Mouse (Mus musculus): Measurements from ENCODE around the gene Artn. TPM values are rescaled to one million over a fixed set of nuclear protein-coding genes. Genes with fewer than 3 reads are reported as not detected.
A peak's percentile ranks its signal among the peaks of the same experiment; 100 is the strongest.

Gene Artn
- polyA plus RNA-seq, 1 experiment from 2014 or later: 0.43 TPM

DNA sequence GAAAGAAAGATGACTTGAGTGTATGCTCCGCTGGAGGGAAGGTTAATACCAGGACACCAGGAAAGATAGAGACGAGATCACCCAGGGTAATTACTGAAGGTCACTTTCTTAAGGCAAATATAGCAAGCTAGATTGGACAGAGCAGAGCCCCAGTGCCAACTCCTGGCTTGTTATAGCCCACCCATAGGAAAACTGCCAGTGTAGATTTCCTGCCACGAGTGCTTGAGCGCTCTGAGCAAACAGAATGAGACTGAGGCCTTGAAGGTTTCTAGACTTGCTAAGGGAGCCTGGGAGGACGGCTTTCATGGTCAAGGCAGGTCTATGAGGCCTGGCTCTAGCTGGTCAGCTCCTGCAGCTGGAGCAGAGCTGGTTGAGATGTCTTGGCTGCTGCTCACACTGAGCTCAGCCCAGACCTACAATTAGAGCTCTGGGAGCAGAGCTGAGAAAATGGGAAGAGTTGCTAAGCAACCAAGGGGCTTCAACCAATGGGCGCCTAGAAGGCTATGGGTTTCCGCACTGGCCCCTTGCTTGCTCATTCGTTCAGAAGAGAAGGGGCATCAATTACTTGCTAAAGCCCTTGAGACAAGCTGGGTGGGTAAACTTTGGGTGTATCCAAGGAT, 20.6 kb downstream of the Artn start:
- Histone ChIP-seq H3K36me3 (ENCODE audit: control insufficient read depth, insufficient read depth, low read length) (peaks cover 4% of the 10 kb centered on the region; the same call in 1 of the 2 replicates), H3K9me3 (ENCODE audit: control insufficient read depth, low read length) (no peaks in the 10 kb centered on the region), H3K27ac (ENCODE audit: low read depth, low read length) (peak overlapping the region; percentile 65), H3K4me2 (ENCODE audit: low read depth, low read length, severe bottlenecking) (peak overlapping the region; percentile 21; the same call in 1 of the 2 replicates), H3K4me1 (replicated peaks; ENCODE audit: control insufficient read depth, insufficient read depth, low read length) (peaks cover 8% of the 10 kb centered on the region; the same call in 1 of the 2 replicates), H3K9ac (ENCODE audit: low read length) (0 out of 2 replicates have a peak overlapping the region, but pooled peaks have one; percentile 20), H3K4me3 (ENCODE audit: low read depth, low read length) (no peak overlapping the region), H3K27me3 (ENCODE audit: control insufficient read depth, insufficient read depth, low read length) (no peaks in the 10 kb centered on the region)
- DNase-seq (ENCODE audit: low spot score): no peak
- peak; percentile 83 for ATAC-seq (replicated peaks; ENCODE audit: low FRiP score)
- 69% methylated on average over 8 of the region's 8 CpGs for WGBS

DNA sequence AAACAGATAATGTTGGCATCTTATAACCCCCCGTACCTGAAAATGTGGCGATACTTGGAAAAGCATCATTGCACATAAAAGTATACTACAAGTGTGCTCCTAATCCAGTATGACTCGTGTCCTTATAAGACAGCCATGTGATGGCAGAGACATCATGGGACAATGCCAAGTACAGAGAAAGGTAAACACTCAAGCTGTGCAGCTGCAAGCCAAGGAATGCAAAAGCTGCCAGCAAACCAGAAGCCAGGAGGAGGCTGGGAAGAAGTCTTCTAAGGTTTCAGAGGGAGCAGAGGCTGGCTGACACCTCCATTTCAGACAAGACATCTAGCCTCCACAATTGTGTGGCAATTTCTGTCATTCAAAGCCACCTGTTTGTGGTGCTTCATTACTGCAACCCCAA, 23.4 kb downstream of the Artn start:
- Histone ChIP-seq H3K9me3 (ENCODE audit: control insufficient read depth, low read length) (no peaks in the 10 kb centered on the region), H3K4me1 (replicated peaks; ENCODE audit: control insufficient read depth, insufficient read depth, low read length) (peaks cover 3% of the 10 kb centered on the region; the same call in 1 of the 2 replicates), H3K27me3 (ENCODE audit: control insufficient read depth, insufficient read depth, low read length) (no peaks in the 10 kb centered on the region), H3K27ac (ENCODE audit: low read depth, low read length) (no peak overlapping the region), H3K36me3 (ENCODE audit: control insufficient read depth, insufficient read depth, low read length) (peaks cover 16% of the 10 kb centered on the region), H3K4me2 (ENCODE audit: low read depth, low read length, severe bottlenecking) (no peak overlapping the region), H3K4me3 (ENCODE audit: low read depth, low read length) (no peak overlapping the region), H3K9ac (ENCODE audit: low read length) (no peak overlapping the region)
- 91% methylated on average over 3 of the region's 3 CpGs for WGBS
- ATAC-seq (replicated peaks; ENCODE audit: low FRiP score): no peak
- DNase-seq (ENCODE audit: low spot score): no peak

DNA sequence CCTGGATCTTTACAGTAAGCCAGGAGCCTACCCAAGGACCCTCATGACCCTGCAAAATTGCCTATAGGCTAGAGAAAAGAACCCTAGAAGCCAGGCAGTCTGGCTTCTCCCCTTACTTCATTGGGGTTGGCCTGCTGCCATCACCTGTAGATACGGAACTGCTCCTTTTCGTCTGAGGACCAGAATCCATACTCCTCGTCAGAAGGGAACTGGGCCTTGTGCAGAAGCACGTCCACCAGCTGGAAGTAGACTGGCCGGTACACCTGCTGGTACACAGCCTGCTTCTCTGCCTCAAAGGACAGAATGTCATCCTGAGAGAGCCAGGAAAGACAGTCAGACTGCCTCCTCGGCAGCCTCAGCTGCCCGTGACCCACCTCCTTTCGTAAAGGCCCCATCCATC, 24.8 kb downstream of the Artn start:
- no peak overlapping the region for H3K9ac ChIP-seq (ENCODE audit: low read length)
- no peak overlapping the region for H3K4me3 ChIP-seq (ENCODE audit: low read depth, low read length)
- WGBS: 96% methylated on average over 8 of the region's 8 CpGs
- H3K9me3 ChIP-seq (ENCODE audit: control insufficient read depth, low read length): no peaks in the 10 kb centered on the region
- DNase-seq (ENCODE audit: low spot score) (no peak), ATAC-seq (replicated peaks; ENCODE audit: low FRiP score) (no peak)
- H3K4me2 ChIP-seq (ENCODE audit: low read depth, low read length, severe bottlenecking): no peak overlapping the region
- H3K27me3 ChIP-seq (ENCODE audit: control insufficient read depth, insufficient read depth, low read length): no peaks in the 10 kb centered on the region
- peaks cover 3% of the 10 kb centered on the region; the same call in 1 of the 2 replicates for H3K4me1 ChIP-seq (replicated peaks; ENCODE audit: control insufficient read depth, insufficient read depth, low read length)
- H3K36me3 ChIP-seq (ENCODE audit: control insufficient read depth, insufficient read depth, low read length): peaks cover 23% of the 10 kb centered on the region
- no peak overlapping the region for H3K27ac ChIP-seq (ENCODE audit: low read depth, low read length)

GRCm38 (mm10) chr4:117904094-117904493, 25.5 kb downstream of the Artn start:
- DNase-seq (ENCODE audit: low spot score) (no peak), ATAC-seq (replicated peaks; ENCODE audit: low FRiP score) (no peak)
- Histone ChIP-seq H3K4me2 (ENCODE audit: low read depth, low read length, severe bottlenecking) (no peak overlapping the region), H3K27ac (ENCODE audit: low read depth, low read length) (no peak overlapping the region), H3K4me1 (replicated peaks; ENCODE audit: control insufficient read depth, insufficient read depth, low read length) (peaks cover 3% of the 10 kb centered on the region; the same call in 1 of the 2 replicates), H3K36me3 (ENCODE audit: control insufficient read depth, insufficient read depth, low read length) (peaks cover 23% of the 10 kb centered on the region), H3K9ac (ENCODE audit: low read length) (no peak overlapping the region), H3K9me3 (ENCODE audit: control insufficient read depth, low read length) (no peaks in the 10 kb centered on the region), H3K27me3 (ENCODE audit: control insufficient read depth, insufficient read depth, low read length) (no peaks in the 10 kb centered on the region), H3K4me3 (ENCODE audit: low read depth, low read length) (no peak overlapping the region)
- WGBS: 91% methylated on average over 10 of the region's 10 CpGs

GRCm38 (mm10) chr4:117898111-117898510, 31.5 kb downstream of the Artn start:
- no peak overlapping the region for H3K9ac ChIP-seq (ENCODE audit: low read length)
- H3K27ac ChIP-seq (ENCODE audit: low read depth, low read length): no peak overlapping the region
- no peak overlapping the region for H3K4me3 ChIP-seq (ENCODE audit: low read depth, low read length)
- no peak overlapping the region for H3K4me2 ChIP-seq (ENCODE audit: low read depth, low read length, severe bottlenecking)
- no peak for DNase-seq (ENCODE audit: low spot score)
- no peak for ATAC-seq (replicated peaks; ENCODE audit: low FRiP score)
- H3K9me3 ChIP-seq (ENCODE audit: control insufficient read depth, low read length): no peaks in the 10 kb centered on the region
- H3K27me3 ChIP-seq (ENCODE audit: control insufficient read depth, insufficient read depth, low read length): no peaks in the 10 kb centered on the region
- WGBS: 89% methylated on average over 3 of the region's 3 CpGs
- H3K4me1 ChIP-seq (replicated peaks; ENCODE audit: control insufficient read depth, insufficient read depth, low read length): no peaks in the 10 kb centered on the region
- peaks cover 11% of the 10 kb centered on the region for H3K36me3 ChIP-seq (ENCODE audit: control insufficient read depth, insufficient read depth, low read length)

- WGBS: 92% methylated on average over 6 of the region's 6 CpGs
- Histone ChIP-seq H3K4me3 (ENCODE audit: low read depth, low read length) (no peak overlapping the region), H3K4me2 (ENCODE audit: low read depth, low read length, severe bottlenecking) (no peak overlapping the region)
These were observed 33.5 kb downstream of the Artn start for GRCm38 (mm10) chr4:117896031-117896430.

GRCm38 (mm10) chr4:117895339-117895738, 34.2 kb downstream of the Artn start:
- ATAC-seq (replicated peaks; ENCODE audit: low FRiP score) (no peak), DNase-seq (ENCODE audit: low spot score) (no peak)
- H3K9ac ChIP-seq (ENCODE audit: low read length): no peak overlapping the region
- H3K4me3 ChIP-seq (ENCODE audit: low read depth, low read length): no peak overlapping the region
- no peak overlapping the region for H3K27ac ChIP-seq (ENCODE audit: low read depth, low read length)
- peaks cover 4% of the 10 kb centered on the region; the same call in 1 of the 2 replicates for H3K36me3 ChIP-seq (ENCODE audit: control insufficient read depth, insufficient read depth, low read length)
- H3K4me2 ChIP-seq (ENCODE audit: low read depth, low read length, severe bottlenecking): no peak overlapping the region
- peaks cover 11% of the 10 kb centered on the region for H3K4me1 ChIP-seq (replicated peaks; ENCODE audit: control insufficient read depth, insufficient read depth, low read length)
- H3K27me3 ChIP-seq (ENCODE audit: control insufficient read depth, insufficient read depth, low read length): no peaks in the 10 kb centered on the region
- 87% methylated on average over 7 of the region's 7 CpGs for WGBS
- H3K9me3 ChIP-seq (ENCODE audit: control insufficient read depth, low read length): no peaks in the 10 kb centered on the region

More at GRCm38 (mm10) chr4:117896031-117896430, 33.5 kb downstream of the Artn start:
- DNase-seq (ENCODE audit: low spot score) (no peak), ATAC-seq (replicated peaks; ENCODE audit: low FRiP score) (no peak)
- H3K36me3 ChIP-seq (ENCODE audit: control insufficient read depth, insufficient read depth, low read length): peaks cover 7% of the 10 kb centered on the region; the same call in 1 of the 2 replicates
- H3K9me3 ChIP-seq (ENCODE audit: control insufficient read depth, low read length): no peaks in the 10 kb centered on the region
- no peak overlapping the region for H3K9ac ChIP-seq (ENCODE audit: low read length)
- H3K4me1 ChIP-seq (replicated peaks; ENCODE audit: control insufficient read depth, insufficient read depth, low read length): peaks cover 8% of the 10 kb centered on the region
- no peaks in the 10 kb centered on the region for H3K27me3 ChIP-seq (ENCODE audit: control insufficient read depth, insufficient read depth, low read length)
- H3K27ac ChIP-seq (ENCODE audit: low read depth, low read length): no peak overlapping the region

DNA sequence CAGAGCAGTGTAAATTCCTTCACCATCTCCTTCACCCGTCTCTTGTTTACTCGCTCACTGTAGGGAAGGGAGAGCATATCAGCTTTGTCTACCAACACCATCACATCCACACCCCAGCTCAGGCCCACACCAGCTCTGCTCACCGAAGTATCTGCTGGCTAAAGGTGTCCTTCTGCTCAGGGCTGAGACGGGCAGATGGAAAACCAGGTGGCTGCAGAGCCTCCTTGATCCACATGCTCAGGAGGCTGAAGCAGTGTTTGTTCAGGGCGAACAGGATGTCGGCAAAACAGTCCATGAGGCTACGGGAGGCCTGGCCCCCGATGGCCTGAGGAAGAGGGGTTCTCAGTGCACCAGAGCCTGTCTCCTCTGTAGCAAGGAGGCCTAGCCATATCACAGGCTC, 35.0 kb downstream of the Artn start:
- DNase-seq (ENCODE audit: low spot score) (no peak), ATAC-seq (replicated peaks; ENCODE audit: low FRiP score) (no peak)
- Histone ChIP-seq H3K9ac (ENCODE audit: low read length) (no peak overlapping the region), H3K36me3 (ENCODE audit: control insufficient read depth, insufficient read depth, low read length) (no peaks in the 10 kb centered on the region; the same call in 1 of the 2 replicates), H3K27me3 (ENCODE audit: control insufficient read depth, insufficient read depth, low read length) (no peaks in the 10 kb centered on the region), H3K4me2 (ENCODE audit: low read depth, low read length, severe bottlenecking) (no peak overlapping the region), H3K9me3 (ENCODE audit: control insufficient read depth, low read length) (no peaks in the 10 kb centered on the region), H3K4me3 (ENCODE audit: low read depth, low read length) (no peak overlapping the region), H3K4me1 (replicated peaks; ENCODE audit: control insufficient read depth, insufficient read depth, low read length) (peaks cover 11% of the 10 kb centered on the region), H3K27ac (ENCODE audit: low read depth, low read length) (no peak overlapping the region)
- 97% methylated on average over 8 of the region's 8 CpGs for WGBS

GRCm38 (mm10) chr4:117893376-117893775, 36.2 kb downstream of the Artn start:
- peaks cover 11% of the 10 kb centered on the region for H3K4me1 ChIP-seq (replicated peaks; ENCODE audit: control insufficient read depth, insufficient read depth, low read length)
- no peak overlapping the region for H3K27ac ChIP-seq (ENCODE audit: low read depth, low read length)
- peak; percentile 75 for DNase-seq (ENCODE audit: low spot score)
- no peak overlapping the region for H3K4me3 ChIP-seq (ENCODE audit: low read depth, low read length)
- H3K27me3 ChIP-seq (ENCODE audit: control insufficient read depth, insufficient read depth, low read length): no peaks in the 10 kb centered on the region
- H3K9me3 ChIP-seq (ENCODE audit: control insufficient read depth, low read length): no peaks in the 10 kb centered on the region
- H3K4me2 ChIP-seq (ENCODE audit: low read depth, low read length, severe bottlenecking): no peak overlapping the region
- no peaks in the 10 kb centered on the region; the same call in 1 of the 2 replicates for H3K36me3 ChIP-seq (ENCODE audit: control insufficient read depth, insufficient read depth, low read length)
- no peak overlapping the region for H3K9ac ChIP-seq (ENCODE audit: low read length)
- ATAC-seq (replicated peaks; ENCODE audit: low FRiP score): no peak
- 23% methylated on average over 9 of the region's 9 CpGs for WGBS
